Mouse (Mus musculus) kidney, adult 8-10 months (tissue): Measurements from ENCODE around the gene Nipal1.

Source experiments
- DNase-seq, 2 experiments: peaks; one replicate each; pipeline ENCODE4 v3.0.0; 2022

The Nipal1 gene

GRCm38 (mm10) chr5:72666428-72666827 is 18.8 kb downstream of the Nipal1 start:
- no peak for DNase-seq

GRCm38 (mm10) chr5:72668351-72668750 is 20.8 kb downstream of the Nipal1 start:
- no peak for DNase-seq

- DNase-seq, result no peak
Measured at GRCm38 (mm10) chr5:72671017-72671699, 23.6 kb downstream of the Nipal1 start.

- peak in 1 of 2 experiments; percentile 4 for DNase-seq
Measured at GRCm38 (mm10) chr5:72674994-72675542, 27.5 kb downstream of the Nipal1 start.

GRCm38 (mm10) chr5:72681451-72681850 is 33.9 kb downstream of the Nipal1 start:
- DNase-seq, result peak in 1 of 2 experiments; percentile 15

GRCm38 (mm10) chr5:72689556-72689955 is 42.0 kb downstream of the Nipal1 start:
- DNase-seq, result no peak

GRCm38 (mm10) chr5:72690516-72690915 is 42.9 kb downstream of the Nipal1 start:
- no peak for DNase-seq

- DNase-seq, result no peak
Measured at GRCm38 (mm10) chr5:72694684-72695083, 47.1 kb downstream of the Nipal1 start.

- DNase-seq, result no peak
Measured at GRCm38 (mm10) chr5:72696491-72696890, 48.9 kb downstream of the Nipal1 start.

- no peak for DNase-seq
Measured at GRCm38 (mm10) chr5:72698343-72698742, 50.7 kb downstream of the Nipal1 start.

GRCm38 (mm10) chr5:72698818-72699499 is 51.4 kb downstream of the Nipal1 start:
- DNase-seq, result no peak

- DNase-seq, result no peak
Measured at GRCm38 (mm10) chr5:72699500-72699818, 51.9 kb downstream of the Nipal1 start.

GRCm38 (mm10) chr5:72702202-72702601 is 54.6 kb downstream of the Nipal1 start:
- no peak for DNase-seq

- no peak for DNase-seq
Measured at GRCm38 (mm10) chr5:72706095-72706494, 58.5 kb downstream of the Nipal1 start.

GRCm38 (mm10) chr5:72706722-72707121 is 59.1 kb downstream of the Nipal1 start:
- DNase-seq, result no peak

GRCm38 (mm10) chr5:72709451-72709850 is 61.9 kb downstream of the Nipal1 start:
- no peak for DNase-seq

GRCm38 (mm10) chr5:72709976-72710375 is 62.4 kb downstream of the Nipal1 start:
- no peak for DNase-seq

- DNase-seq, result peak; percentile 31 to 72
Measured at GRCm38 (mm10) chr5:72710572-72711278, 63.1 kb downstream of the Nipal1 start.

GRCm38 (mm10) chr5:72720587-72720986 is 73.0 kb downstream of the Nipal1 start:
- DNase-seq, result no peak
